8 mouse cellular contexts compared by ENCODE assay signal in the genomic region with DNA sequence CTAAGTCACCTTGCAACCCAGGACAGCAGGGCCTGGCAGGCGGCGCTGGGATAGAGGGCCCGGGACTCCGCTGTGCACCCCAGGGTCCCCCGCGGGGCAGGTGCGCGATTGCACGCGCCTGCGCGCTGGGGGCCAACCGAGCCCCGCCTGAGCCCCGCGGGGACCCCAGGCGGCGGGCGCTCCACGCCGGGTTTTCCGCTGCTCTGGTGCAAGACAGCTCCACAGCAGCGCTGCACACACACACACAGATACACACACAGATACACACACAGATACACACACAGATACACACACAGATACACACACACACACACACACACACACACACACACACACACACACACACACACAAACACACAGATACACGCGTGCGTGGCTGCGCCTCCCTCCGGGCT.
DNase-seq lines count a peak whose midpoint lies in the region; ATAC-seq and TF ChIP-seq lines count a peak whose summit lies in the region.
"Not testable (repeated sequence)": the region's sequence is repeated elsewhere in the genome, so short reads cannot be mapped to it uniquely, and the experiment has no call there.

No protein-coding gene starts in this region.

- H3K36me3 ChIP-seq in hindbrain, embryonic 15.5 days, result not testable (repeated sequence)

- H3K27me3 ChIP-seq in hindbrain, embryonic 15.5 days, result not testable (repeated sequence)

- H3K4me3 ChIP-seq in gastrocnemius, adult 2 months, result peak overlapping the region; percentile 95
- H3K4me3 ChIP-seq in hindbrain, embryonic 15.5 days, result peak overlapping the region; percentile 69
- peak overlapping the region; percentile 80 for H3K4me3 ChIP-seq in left cerebral cortex, adult 2 months

- H3K4me1 ChIP-seq in hindbrain, embryonic 15.5 days (replicated peaks), result peaks cover 30% of the 10 kb centered on the region

- H3K9ac ChIP-seq in hindbrain, embryonic 15.5 days, result peak overlapping the region; percentile 68

- DNase-seq in NIH3T3 (ENCODE audit: low read depth), result peak; percentile 60
- DNase-seq in cerebellum, postnatal 14 days, result peak; percentile 47 to 51
- DNase-seq in gastrocnemius, adult 2 months, result peak; percentile 82
- DNase-seq in left cerebral cortex, adult 2 months (ENCODE audit: extremely low spot score in 1 of 2, low spot score in 2 of 2), result peak; percentile 37 to 49
- DNase-seq in lung, postnatal 4 days, result peak; percentile 57 to 73
- DNase-seq in ovary, postnatal 36 days (ENCODE audit: low spot score), result peak; percentile 35
- DNase-seq in thymus, postnatal 10 days (ENCODE audit: low spot score in 2 of 2), result peak; percentile 90 to 93

- under 1% methylated on average over 25 of the region's 28 CpGs for WGBS in hindbrain, embryonic 15.5 days

- intact Hi-C loops in gastrocnemius, adult 2 months (cut with DNase I), result loop anchor here (2.0 to 10.0 kb wide), 2 partner anchors 80 to 278 kb away; no protein-coding TSS in a partner anchor
- intact Hi-C loops in left cerebral cortex, adult 2 months (cut with DNase I), result loop anchor here (2.0 to 10.0 kb wide), 2 partner anchors 80 to 668 kb away; no protein-coding TSS in a partner anchor

- TF ChIP-seq CTCF in gastrocnemius, adult 2 months (IDR thresholded peaks at IDR 0.05); left cerebral cortex, adult 2 months (IDR thresholded peaks at IDR 0.05): not testable (repeated sequence)

- peak; percentile 83 for ATAC-seq in hindbrain, embryonic 15.5 days (ENCODE audit: low FRiP score, low read depth)

- H3K4me2 ChIP-seq in hindbrain, embryonic 15.5 days, result peak overlapping the region; percentile 98

- H3K27ac ChIP-seq in gastrocnemius, adult 2 months, result peak overlapping the region; percentile 97
- H3K27ac ChIP-seq in hindbrain, embryonic 15.5 days (replicated peaks), result peak overlapping the region; percentile 81
- peak overlapping the region; percentile 67 for H3K27ac ChIP-seq in left cerebral cortex, adult 2 months

- H3K9me3 ChIP-seq in hindbrain, embryonic 15.5 days, result not testable (repeated sequence)

Comparison
In these comparisons a context has a peak if more than half of its experiments do, and no peak if none do; other contexts are left out.
1. Peak in every context shown above with its lines: DNase-seq, ATAC-seq, H3K4me3 ChIP-seq and H3K27ac ChIP-seq.
2. DNase-seq: peak in every context shown above with its lines; median percentile 92 in thymus, postnatal 10 days; 82 in gastrocnemius, adult 2 months; 65 in lung, postnatal 4 days; 60 in NIH3T3; 49 in cerebellum, postnatal 14 days; 43 in left cerebral cortex, adult 2 months; 35 in ovary, postnatal 36 days.